7 mouse cellular contexts compared by ENCODE assay signal in genomic region chr17:24251320-24252069, GRCm38 (mm10). TPM values are rescaled to one million over a fixed set of nuclear protein-coding genes. Genes with fewer than 3 reads are reported as not detected.
A peak's percentile ranks its signal among the peaks of the same experiment; 100 is the strongest.
DNase-seq lines count a peak whose midpoint lies in the region; ATAC-seq lines count a peak whose summit lies in the region.

Ccnf (minus strand) TSS chr17:24251484.

- intact Hi-C loops in left cerebral cortex, postnatal 36 days (cut with DNase I) = loop anchor here (5.0 kb wide), 1 partner anchor 101 kb away; the partner anchor contains the start of genes Abca17 and Abca3

- peaks cover 12% of the 10 kb centered on the region for H3K36me3 ChIP-seq in intestine, embryonic 16.5 days (ENCODE audit: control insufficient read depth, insufficient read depth, low read length)
- H3K36me3 ChIP-seq in midbrain, embryonic 11.5 days (ENCODE audit: control insufficient read depth, insufficient read depth, low read length) = peaks cover 19% of the 10 kb centered on the region

- ATAC-seq in intestine, embryonic 16.5 days = peak; percentile 100
- peak; percentile 100 for ATAC-seq in midbrain, embryonic 11.5 days (ENCODE audit: low FRiP score)

- peak within 1 kb of the TSS; percentile 82 for H3K27ac ChIP-seq in intestine, embryonic 16.5 days (ENCODE audit: low read length)
- H3K27ac ChIP-seq in midbrain, embryonic 11.5 days (ENCODE audit: low read depth, low read length) = peak within 1 kb of the TSS; percentile 64

- under 1% methylated on average over 48 of the region's 48 CpGs for WGBS in intestine, embryonic 16.5 days
- WGBS in midbrain, embryonic 11.5 days = under 1% methylated on average over 47 of the region's 48 CpGs

- H3K9ac ChIP-seq in intestine, embryonic 16.5 days (ENCODE audit: low read depth, low read length) = peak within 1 kb of the TSS; percentile 86
- peak within 1 kb of the TSS; percentile 87 for H3K9ac ChIP-seq in midbrain, embryonic 11.5 days (ENCODE audit: low read length)

- H3K4me2 ChIP-seq in intestine, embryonic 16.5 days (ENCODE audit: low read depth, low read length) = peak within 1 kb of the TSS; percentile 77
- H3K4me2 ChIP-seq in midbrain, embryonic 11.5 days = peak within 1 kb of the TSS; percentile 72

- no peaks in the 10 kb centered on the region for H3K9me3 ChIP-seq in intestine, embryonic 16.5 days (ENCODE audit: control insufficient read depth, low read length)
- H3K9me3 ChIP-seq in midbrain, embryonic 11.5 days (ENCODE audit: control insufficient read depth, low read length) = no peaks in the 10 kb centered on the region; the same call in 1 of the 2 replicates

- H3K4me1 ChIP-seq in intestine, embryonic 16.5 days (ENCODE audit: control insufficient read depth, insufficient read depth, low read length) = peaks cover 14% of the 10 kb centered on the region
- peaks cover 8% of the 10 kb centered on the region for H3K4me1 ChIP-seq in midbrain, embryonic 11.5 days (ENCODE audit: control insufficient read depth, insufficient read depth, low read length)

- DNase-seq in adrenal gland, adult 8-10 months = peak; percentile 96
- DNase-seq in embryo, embryonic 9.5 days (ENCODE audit: extremely low spot score) = peak; percentile 98
- peak; percentile 85 to 94 for DNase-seq in gastrocnemius, postnatal 4 days (ENCODE audit: low spot score in 2 of 2)
- peak; percentile 95 for DNase-seq in left cerebral cortex, postnatal 36 days (ENCODE audit: low spot score in 2 of 2)
- peak; percentile 99 for DNase-seq in midbrain, embryonic 11.5 days (ENCODE audit: low spot score, missing footprints)
- DNase-seq in skeletal muscle tissue, adult 2 months (ENCODE audit: low read depth, low spot score) = peak; percentile 96

- H3K27me3 ChIP-seq in intestine, embryonic 16.5 days (replicated peaks; ENCODE audit: control insufficient read depth, insufficient read depth, low read length) = no peaks in the 10 kb centered on the region
- H3K27me3 ChIP-seq in midbrain, embryonic 11.5 days (ENCODE audit: control insufficient read depth, insufficient read depth, low read length) = no peaks in the 10 kb centered on the region

- H3K4me3 ChIP-seq in intestine, embryonic 16.5 days (ENCODE audit: low read length) = peak within 1 kb of the TSS; percentile 81
- peak within 1 kb of the TSS; percentile 75 for H3K4me3 ChIP-seq in midbrain, embryonic 11.5 days (ENCODE audit: low read depth, low read length)

RNA-seq across cellular contexts. Expression of gene Ccnf, which starts in this region (rescaled TPM):
- total RNA-seq in adrenal gland, adult 8-10 months (2022) = 1 to 10 TPM; 1.9 to 3.6 (median 2.7) TPM
- total RNA-seq in gastrocnemius, postnatal 4 days (2021) = 10 to 100 TPM; 14.9 to 15.2 TPM
- 45.6 and 49.9 TPM in 2 replicates for polyA plus RNA-seq in intestine, embryonic 16.5 days (2015; fragmentation: Nextera tagmentation; extraction: Ambion mirVana)
- total RNA-seq in left cerebral cortex, postnatal 36 days (2021) = 1 to 10 TPM; 4.9 to 5.4 TPM
- 89.9 and 98.6 TPM in 2 replicates for polyA plus RNA-seq in midbrain, embryonic 11.5 days (2014; fragmentation: Nextera tagmentation; extraction: Ambion mirVana)

Comparison
In these comparisons a context has a peak if more than half of its experiments do, and no peak if none do; other contexts are left out.
1. Peak in every context shown above with its lines: DNase-seq, ATAC-seq, H3K4me3 ChIP-seq and H3K27ac ChIP-seq.